Mouse (Mus musculus) right cerebral cortex, postnatal 36 days (tissue): ENCODE data around the gene Stard3.
"Not testable (repeated sequence)": the region's sequence is repeated elsewhere in the genome, so short reads cannot be mapped to it uniquely, and the experiment has no call there.

Experiments used
- DNase-seq, 2 experiments: peaks; one replicate each; pipeline ENCODE4 v3.0.0; 2022; ENCODE audit warnings: low spot score in 2 of 2, mixed read lengths in 1 of 2

The Stard3 gene

DNA sequence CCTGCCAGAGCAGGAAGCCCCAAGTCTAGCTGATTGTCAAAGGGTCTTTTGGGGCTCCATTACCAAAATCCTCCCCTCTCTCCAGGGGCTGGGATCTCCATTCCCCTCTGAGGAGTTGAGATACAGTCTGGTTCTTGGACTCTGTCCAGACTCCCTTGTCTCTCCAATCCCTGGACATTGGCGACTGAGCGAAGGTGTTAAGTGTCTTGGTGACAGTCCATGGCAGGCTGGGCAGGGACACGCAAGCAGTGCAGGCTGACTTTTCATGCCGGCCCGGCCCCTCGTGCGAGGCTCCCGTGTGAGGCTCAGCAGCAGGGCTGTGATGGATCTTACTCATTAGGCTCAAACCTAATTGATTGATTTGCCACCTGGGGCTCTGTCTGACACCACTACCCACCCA, 16.1 kb downstream of the Stard3 start:
- DNase-seq: no peak

DNA sequence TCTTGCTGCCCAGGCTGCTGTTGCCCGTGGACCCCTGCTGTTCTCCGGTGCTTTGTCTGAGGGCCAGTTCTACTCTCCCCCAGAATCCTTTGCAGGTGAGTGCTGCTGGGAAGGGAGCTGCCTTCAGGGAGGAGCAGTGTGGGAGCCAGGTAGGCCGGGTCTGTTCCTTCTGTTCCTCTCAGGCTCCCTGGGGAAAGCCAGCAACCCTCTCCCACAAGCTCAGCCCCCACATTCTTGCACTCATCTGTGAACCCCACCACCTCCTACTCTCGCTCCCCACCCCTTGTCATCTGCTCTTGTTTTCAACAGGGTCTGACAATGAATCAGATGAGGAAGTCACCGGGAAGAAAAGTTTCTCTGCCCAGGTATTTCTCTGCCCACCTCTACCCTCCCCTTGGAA, 18.6 kb downstream of the Stard3 start:
- no peak for DNase-seq

DNA sequence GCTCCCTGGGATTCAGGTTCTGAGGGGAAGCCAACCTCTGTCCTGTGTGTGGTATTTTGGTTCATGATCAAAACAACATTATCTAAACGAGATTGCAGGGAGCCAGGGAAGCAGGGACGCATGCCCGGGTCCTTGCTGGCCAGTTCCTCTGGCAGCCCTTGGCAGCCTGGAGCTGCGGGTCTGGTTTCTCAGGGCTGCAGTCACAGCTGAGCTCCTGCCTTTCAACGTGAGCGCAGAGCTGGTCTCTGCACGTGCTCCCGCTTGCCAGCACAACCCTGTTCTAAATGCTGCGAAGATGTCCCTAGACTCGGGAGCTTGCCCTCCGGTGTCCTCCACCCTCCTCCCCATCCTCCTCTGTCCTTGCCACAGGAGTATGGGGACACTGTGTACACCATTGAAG, 19.6 kb downstream of the Stard3 start:
- no peak for DNase-seq

- no peak for DNase-seq
These were observed 21.2 kb downstream of the Stard3 start for GRCm38 (mm10) chr11:98379379-98379778.

DNA sequence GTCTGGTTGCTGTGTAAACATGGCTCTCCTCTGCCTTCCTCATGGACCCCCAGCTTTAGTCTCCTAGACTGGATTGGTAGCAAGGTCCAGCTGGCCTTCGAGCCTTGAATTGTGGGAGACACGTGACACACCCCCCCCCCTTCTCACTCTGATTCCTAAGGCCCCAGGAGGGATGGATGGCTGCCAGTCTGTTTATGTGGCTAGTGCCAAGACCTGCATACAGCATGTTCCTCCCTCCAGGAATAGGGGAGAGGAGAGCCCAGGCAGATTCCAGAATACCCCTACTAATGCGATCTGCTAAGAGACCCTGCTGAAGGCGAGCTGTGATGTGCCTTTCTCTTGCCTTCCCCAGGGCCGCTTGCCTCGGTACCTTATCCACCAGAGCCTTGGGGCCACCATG, 21.9 kb downstream of the Stard3 start:
- no peak for DNase-seq

GRCm38 (mm10) chr11:98381651-98382050, 23.5 kb downstream of the Stard3 start:
- no peak for DNase-seq

- not testable (repeated sequence) for DNase-seq
These were observed 24.2 kb downstream of the Stard3 start for GRCm38 (mm10) chr11:98382405-98382804.

DNA sequence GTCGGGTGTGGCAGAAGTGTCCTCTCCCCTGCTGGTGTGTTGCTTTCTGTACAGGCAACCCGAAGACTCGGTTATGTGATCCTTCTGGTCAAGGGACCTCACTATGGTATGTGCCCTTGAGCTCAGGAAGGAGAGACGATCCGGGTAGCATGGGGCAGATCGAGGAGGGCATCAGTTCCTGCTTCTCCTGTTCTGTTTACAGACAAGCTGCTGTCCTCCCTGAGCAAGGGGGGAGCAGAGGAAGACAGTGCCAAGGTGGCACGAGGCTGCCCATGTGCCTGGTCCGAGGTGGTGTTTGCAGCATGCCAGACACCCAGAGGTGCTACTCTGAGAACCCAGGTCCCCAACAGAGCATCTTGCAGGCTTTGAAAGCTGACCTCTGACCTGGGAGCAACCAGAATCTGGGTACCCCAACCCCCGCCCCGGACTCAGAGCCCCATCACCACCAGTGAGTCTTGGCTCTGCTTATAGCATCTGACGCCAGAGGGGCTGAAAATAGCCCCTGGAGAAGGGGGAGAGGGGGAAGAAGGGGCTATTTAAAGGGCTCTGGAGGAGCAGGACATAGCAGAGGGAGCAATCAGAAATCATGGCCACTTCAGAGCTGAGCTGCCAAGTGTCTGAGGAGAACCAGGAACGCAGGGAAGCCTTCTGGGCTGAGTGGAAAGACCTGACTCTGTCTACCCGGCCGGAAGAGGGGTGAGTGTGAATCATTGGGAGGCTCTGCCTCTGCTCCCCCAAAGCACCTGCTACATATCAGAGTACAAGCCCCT, 25.3 kb downstream of the Stard3 start, which contains the start of gene Tcap:
Gene Tcap (plus strand): TSS at position 551 of the 770 bp plus-strand sequence.
- no peak for DNase-seq

DNA sequence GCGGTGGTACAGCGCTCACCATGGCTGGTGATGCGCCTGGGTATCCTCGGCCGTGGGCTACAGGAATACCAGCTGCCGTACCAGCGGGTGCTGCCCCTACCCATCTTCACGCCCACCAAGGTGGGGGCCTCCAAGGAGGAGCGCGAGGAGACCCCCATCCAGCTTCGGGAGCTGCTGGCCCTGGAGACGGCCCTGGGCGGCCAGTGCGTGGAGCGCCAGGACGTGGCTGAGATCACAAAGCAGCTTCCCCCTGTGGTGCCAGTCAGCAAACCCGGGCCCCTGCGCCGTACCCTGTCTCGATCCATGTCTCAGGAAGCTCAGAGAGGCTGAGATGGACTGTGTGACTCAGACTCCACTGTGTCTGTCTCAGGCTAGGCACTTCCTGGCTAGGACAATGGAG, 26.0 kb downstream of the Stard3 start:
- DNase-seq: no peak

- peak in 1 of 2 experiments; percentile 1 for DNase-seq
These were observed 26.8 kb downstream of the Stard3 start for GRCm38 (mm10) chr11:98384721-98385637.

DNA sequence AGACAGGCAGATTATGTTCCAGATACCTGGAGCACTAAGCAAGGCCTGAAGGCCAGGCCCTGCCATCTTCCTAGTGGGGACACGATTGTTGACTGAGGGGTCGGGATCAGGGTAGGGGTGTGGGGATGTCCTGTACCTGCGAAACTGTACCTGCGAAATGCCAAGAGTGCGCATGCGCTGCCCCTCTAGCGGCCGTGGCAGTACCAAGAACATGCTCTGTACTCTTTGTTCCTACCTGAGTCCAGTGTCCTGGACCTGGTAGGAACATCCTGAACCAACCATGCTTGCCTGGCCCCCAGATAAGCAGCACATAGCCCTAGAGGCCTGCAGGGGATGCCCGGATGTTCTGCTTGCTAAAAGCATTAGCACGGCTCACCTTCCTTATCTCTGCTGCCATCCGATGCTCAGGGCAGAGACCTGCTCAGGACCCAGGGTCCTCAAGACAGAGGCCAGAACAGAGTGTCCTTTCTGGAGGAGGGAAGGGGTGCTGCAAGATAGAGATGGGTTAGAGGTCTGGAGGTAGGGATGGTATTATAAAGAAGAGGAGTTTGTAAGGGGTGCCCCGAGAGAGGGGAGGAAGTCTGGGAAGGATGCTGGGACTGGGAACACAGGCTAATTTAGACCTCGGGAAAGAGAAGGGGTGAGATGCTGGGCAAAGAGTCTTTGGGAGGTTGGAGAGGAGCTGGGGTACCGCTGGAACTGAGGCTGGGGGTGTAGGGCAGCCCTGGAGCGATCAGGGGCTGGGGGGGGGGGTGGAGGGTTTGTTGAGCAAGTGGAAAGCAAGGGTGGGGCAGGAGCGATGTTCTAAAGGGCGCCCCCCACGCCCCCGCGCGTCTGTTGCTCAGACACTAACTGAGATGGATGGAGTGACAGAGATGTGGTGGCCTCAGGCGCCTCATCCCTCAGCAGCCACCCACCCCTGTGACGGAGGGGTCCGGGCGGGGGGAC, 27.7 kb downstream of the Stard3 start, which contains the start of gene Pnmt:
Gene Pnmt (plus strand): TSS at position 813 of the 948 bp plus-strand sequence.
- DNase-seq: no peak

- no peak for DNase-seq
These were observed 28.4 kb downstream of the Stard3 start for GRCm38 (mm10) chr11:98386596-98386995.

DNA sequence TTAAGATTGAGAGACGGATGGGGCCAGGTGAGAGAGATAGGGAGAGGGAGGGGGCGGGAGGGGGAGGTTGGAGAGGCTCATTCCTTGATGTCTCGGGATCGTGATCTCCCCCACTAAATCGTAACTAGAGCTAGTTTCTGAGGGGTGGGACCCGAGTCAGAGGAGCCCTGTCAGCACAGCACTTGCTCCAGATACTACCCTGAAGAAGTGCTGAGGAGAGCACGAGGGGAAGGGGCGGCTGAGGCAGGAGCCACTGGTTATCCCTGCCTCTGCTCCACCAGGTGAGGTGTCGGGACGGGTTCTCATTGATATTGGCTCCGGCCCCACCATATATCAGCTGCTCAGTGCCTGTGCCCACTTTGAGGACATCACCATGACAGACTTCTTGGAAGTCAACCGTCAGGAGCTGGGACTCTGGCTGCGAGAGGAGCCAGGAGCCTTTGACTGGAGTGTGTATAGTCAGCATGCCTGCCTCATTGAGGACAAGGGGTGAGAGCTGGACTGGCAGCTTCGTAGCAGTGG, 28.9 kb downstream of the Stard3 start:
- DNase-seq: no peak

DNA sequence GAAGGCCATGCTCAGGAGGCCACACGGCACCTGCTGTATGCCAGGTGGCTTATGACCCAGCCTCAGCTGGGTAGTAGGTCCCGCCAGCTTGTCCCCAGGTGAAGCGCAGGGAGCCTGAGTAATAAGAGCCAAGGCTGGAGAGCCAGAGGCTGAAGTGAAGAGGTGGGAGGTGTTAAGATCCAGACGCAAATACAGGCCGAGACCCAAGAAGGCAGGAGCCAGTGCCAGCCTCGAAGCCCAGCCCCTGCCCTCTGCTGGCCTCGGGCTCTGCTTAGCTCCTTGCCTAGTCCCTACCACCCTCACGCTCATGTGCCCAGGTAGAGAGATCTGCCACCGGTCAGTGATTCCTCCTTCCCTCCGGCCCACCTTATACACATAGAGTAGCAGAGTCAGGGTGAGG, 30.1 kb downstream of the Stard3 start:
- DNase-seq: no peak

DNA sequence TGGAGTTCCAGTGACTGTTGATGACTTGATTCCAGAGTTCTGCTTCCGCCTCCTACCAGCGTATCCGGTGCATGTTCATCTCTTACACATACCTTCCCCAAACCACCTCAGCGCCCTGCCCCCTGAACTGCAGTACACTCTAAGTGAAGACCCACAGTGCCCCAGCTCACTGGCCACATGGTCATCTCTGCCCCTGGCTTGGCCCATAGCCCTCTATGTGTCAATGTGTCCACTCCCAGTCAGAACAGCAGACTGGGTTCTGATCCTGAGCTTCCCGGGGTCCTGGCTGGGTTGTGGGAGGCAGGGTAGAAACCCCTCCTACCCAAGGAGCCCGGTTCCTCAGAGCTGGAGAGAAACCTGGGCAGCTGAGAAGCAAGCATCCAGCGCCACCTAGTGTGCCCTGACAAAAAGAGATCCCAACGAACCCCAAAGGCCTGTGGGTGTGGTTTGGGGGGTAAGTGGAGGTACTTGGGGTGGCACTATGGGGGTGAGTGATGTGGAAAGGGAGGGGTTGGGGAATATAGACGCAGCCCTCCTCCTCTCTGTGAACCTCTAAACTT, 31.1 kb downstream of the Stard3 start:
- DNase-seq: no peak

GRCm38 (mm10) chr11:98390141-98390540, 32.0 kb downstream of the Stard3 start:
- peak in 1 of 2 experiments; percentile 7 for DNase-seq

DNA sequence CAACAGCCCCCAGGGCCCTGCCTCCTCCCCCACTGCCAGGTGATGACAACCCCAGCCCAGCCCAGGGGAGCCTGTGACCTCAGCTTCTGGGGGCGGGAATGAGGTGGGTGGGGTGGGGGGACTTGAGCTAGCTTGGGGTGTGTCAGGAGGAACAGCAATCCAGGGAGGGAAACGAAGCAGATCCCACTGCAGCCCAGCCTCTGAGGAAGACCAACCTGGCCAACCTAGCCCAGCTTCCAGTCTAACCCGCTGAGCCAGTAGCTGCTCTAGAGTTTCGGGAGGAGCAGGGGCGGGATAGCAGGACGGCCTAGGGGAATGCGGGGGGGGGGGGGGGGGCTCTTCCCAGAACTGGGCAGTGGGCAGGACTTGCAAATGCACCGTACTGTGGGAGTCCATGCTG, 33.9 kb downstream of the Stard3 start:
- DNase-seq: no peak

DNA sequence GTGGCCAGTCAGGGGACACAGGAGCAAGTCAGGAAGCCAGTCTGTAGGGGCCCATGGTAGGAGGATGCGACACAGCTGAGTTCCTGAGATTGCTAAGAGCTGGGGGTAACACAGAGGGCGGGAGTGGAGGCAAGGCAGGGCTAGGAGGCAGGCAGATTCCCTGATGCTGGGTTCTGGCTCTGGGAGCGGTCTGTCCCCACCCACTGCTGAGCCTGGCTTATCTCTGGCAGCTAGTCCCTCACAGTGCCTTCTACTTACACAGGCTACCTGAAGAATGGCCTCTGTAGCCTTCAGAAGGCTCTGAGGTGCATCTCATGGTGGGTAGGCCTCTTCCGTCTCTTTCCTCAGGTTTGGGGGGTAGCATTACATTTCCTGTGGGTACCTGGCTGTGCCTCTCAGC, 34.5 kb downstream of the Stard3 start:
- DNase-seq: no peak

GRCm38 (mm10) chr11:98393317-98393716, 35.1 kb downstream of the Stard3 start:
- no peak for DNase-seq

- DNase-seq: no peak
These were observed 36.1 kb downstream of the Stard3 start for GRCm38 (mm10) chr11:98394301-98394700.

GRCm38 (mm10) chr11:98395041-98395440, 36.9 kb downstream of the Stard3 start:
- DNase-seq: no peak
